Comparison of ENCODE assay signal across 40 mouse cellular contexts in genomic region chr15:57496106-57496505, GRCm38 (mm10). TPM values are rescaled to one million over a fixed set of nuclear protein-coding genes. Genes with fewer than 3 reads are reported as not detected.
"Had no signal": no experiment of that assay in that cellular context is flagged by ENCODE, and none has a peak within 500 bp of the region (broad histone marks: within the 10 kb centered on the region; RNA-seq: fewer than 3 reads in every experiment).

No protein-coding gene starts in this region.

- H3K27me3 ChIP-seq: forebrain, embryonic 15.5 days; heart, embryonic 13.5 days; heart, embryonic 15.5 days; hindbrain, embryonic 13.5 days; hindbrain, embryonic 15.5 days; kidney, embryonic 15.5 days; limb, embryonic 13.5 days; limb, embryonic 15.5 days had no signal

- H3K4me2 ChIP-seq: forebrain, embryonic 15.5 days; heart, embryonic 11.5 days; heart, embryonic 13.5 days; heart, embryonic 15.5 days; hindbrain, embryonic 13.5 days; hindbrain, embryonic 15.5 days; kidney, embryonic 15.5 days; limb, embryonic 13.5 days; limb, embryonic 15.5 days; liver, embryonic 11.5 days had no signal

- H3K9ac ChIP-seq: forebrain, embryonic 15.5 days; forebrain, postnatal 0 days; heart, embryonic 13.5 days; heart, embryonic 15.5 days; hindbrain, embryonic 13.5 days; hindbrain, embryonic 15.5 days; kidney, embryonic 15.5 days; limb, embryonic 13.5 days; limb, embryonic 15.5 days; liver, embryonic 14.5 days had no signal

- DNase-seq: forebrain, postnatal 0 days; gastrocnemius, postnatal 14 days; gastrocnemius, postnatal 36 days; heart, adult 11 months; heart, adult 2 months; heart, postnatal 14 days; heart, postnatal 36 days; layer of hippocampus, adult 9-11 months; layer of hippocampus, postnatal 36 days; left cerebral cortex, postnatal 4 days; lung, adult 18-20 months had no signal

- H3K4me1 ChIP-seq: forebrain, embryonic 15.5 days; heart, embryonic 13.5 days; heart, embryonic 15.5 days; hindbrain, embryonic 13.5 days; hindbrain, embryonic 15.5 days; kidney, embryonic 15.5 days; limb, embryonic 13.5 days; limb, embryonic 15.5 days had no signal

- H3K4me3 ChIP-seq: forebrain, embryonic 15.5 days; heart, adult 2 months; heart, embryonic 13.5 days; heart, embryonic 15.5 days; hindbrain, embryonic 13.5 days; hindbrain, embryonic 15.5 days; kidney, embryonic 15.5 days; limb, embryonic 13.5 days; limb, embryonic 15.5 days had no signal

- H3K27ac ChIP-seq: forebrain, embryonic 15.5 days; heart, adult 2 months; heart, embryonic 13.5 days; heart, embryonic 15.5 days; hindbrain, embryonic 13.5 days; hindbrain, embryonic 15.5 days; hindbrain, postnatal 0 days; kidney, embryonic 15.5 days; limb, embryonic 13.5 days; limb, embryonic 15.5 days; liver, embryonic 14.5 days had no signal

- H3K36me3 ChIP-seq: forebrain, embryonic 15.5 days; heart, embryonic 13.5 days; heart, embryonic 15.5 days; hindbrain, embryonic 13.5 days; hindbrain, embryonic 15.5 days; kidney, embryonic 15.5 days; limb, embryonic 13.5 days; limb, embryonic 15.5 days had no signal

- H3K9me3 ChIP-seq: forebrain, embryonic 15.5 days; heart, embryonic 13.5 days; heart, embryonic 15.5 days; hindbrain, embryonic 13.5 days; hindbrain, embryonic 15.5 days; kidney, embryonic 15.5 days; limb, embryonic 13.5 days; limb, embryonic 15.5 days had no signal

- ATAC-seq: forebrain, embryonic 15.5 days; forebrain, postnatal 0 days; hindbrain, postnatal 0 days; intestine, embryonic 16.5 days had no signal

RNA-seq across cellular contexts. Expression of gene Slc22a22, which starts 18.7 kb away (rescaled TPM):
- total RNA-seq: gastrocnemius, adult 18-20 months; gastrocnemius, adult 8-10 months; gastrocnemius, postnatal 14 days; gastrocnemius, postnatal 36 days; heart, adult 2 months; heart, postnatal 14 days; heart, postnatal 36 days; hematopoietic stem cell, adult 5-6 weeks; hindbrain, postnatal 0 days; layer of hippocampus, adult 18-20 months; layer of hippocampus, adult 8-10 months; layer of hippocampus, postnatal 14 days; layer of hippocampus, postnatal 36 days; left cerebral cortex, adult 18-20 months; left cerebral cortex, adult 8-10 months; left cerebral cortex, postnatal 10 days; left cerebral cortex, postnatal 25 days; left cerebral cortex, postnatal 4 days had no signal
- polyA plus RNA-seq: forebrain, embryonic 15.5 days; forebrain, postnatal 0 days; heart, adult 2 months; heart, embryonic 11.5 days; heart, embryonic 13.5 days; heart, embryonic 15.5 days; heart, postnatal 0 days; hindbrain, embryonic 11.5 days; hindbrain, embryonic 13.5 days; hindbrain, embryonic 15.5 days; hindbrain, postnatal 0 days; intestine, embryonic 14.5 days; intestine, embryonic 16.5 days; large intestine, adult 2 months; limb, embryonic 11.5 days; limb, embryonic 13.5 days; limb, embryonic 15.5 days; liver, embryonic 11.5 days; liver, embryonic 14.5 days; liver, embryonic 16.5 days had no signal
